Mouse (Mus musculus) lung, postnatal 10 days (tissue): ENCODE results near the gene Rgs9bp.
"Not testable (repeated sequence)": the region's sequence is repeated elsewhere in the genome, so short reads cannot be mapped to it uniquely, and the experiment has no call there.

Experiments
- DNase-seq: peaks from one replicate; pipeline ENCODE4 v3.0.0; 2021

Rgs9bp gene

DNA sequence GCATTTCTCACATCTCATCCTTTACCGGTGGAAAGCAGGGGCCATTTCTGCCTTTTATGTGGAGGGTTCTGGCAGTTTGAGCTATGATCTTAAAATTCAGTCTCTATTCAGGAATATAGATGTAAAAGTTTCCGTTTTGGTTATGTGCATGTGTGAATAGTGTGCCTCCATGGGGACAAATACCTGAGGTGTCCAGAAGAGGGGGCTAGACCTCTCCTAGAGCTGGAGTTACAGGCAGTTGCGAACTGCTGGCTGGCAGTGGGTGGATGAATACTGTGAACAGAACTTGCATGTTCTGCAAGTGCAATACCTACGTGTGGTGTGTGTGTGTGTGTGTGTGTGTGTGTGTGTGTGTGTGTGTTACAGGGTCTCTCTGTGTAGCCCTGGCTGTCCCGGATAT lies 2.7 kb downstream of the Rgs9bp start:
- no peak for DNase-seq

DNA sequence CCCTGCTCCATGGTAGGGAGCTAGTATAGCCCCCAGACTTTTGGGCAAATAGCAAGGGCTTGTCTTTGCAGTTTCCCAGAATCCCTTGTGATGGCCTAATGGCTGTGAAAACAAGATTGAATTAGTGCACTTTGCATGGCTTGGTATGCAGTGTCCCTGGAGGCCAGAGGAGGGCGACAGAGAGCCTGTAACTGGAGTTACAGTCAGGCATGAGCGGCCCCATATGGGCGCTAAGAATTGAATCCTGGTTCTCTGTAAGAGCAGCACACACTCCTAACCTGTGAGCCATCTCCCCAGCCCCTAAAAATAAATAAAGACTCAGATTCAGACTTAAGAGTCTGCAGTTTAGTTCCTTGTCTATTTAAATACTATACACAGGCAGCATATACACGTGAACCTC lies 5.5 kb downstream of the Rgs9bp start:
- peak; percentile 61 for DNase-seq

DNA sequence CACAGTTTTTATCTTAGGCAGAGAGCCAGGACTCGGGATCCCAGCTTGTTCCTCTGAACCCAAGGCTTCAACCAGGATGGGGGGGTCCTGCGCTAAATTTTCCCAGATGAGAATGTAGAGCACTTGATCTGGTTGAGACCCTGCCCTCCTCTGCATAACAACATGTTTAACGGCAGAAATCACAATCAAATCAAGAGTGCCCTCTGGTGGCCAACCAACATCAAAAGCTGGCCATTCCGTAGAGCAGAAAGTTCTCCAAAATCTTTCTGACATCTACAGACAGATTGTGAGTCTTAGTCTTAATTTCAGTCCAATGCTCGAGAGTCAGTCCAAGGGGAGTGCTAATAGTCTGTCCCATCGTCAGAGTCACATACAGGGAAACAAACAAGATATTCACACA lies 14.5 kb downstream of the Rgs9bp start:
- DNase-seq, result not testable (repeated sequence)

DNA sequence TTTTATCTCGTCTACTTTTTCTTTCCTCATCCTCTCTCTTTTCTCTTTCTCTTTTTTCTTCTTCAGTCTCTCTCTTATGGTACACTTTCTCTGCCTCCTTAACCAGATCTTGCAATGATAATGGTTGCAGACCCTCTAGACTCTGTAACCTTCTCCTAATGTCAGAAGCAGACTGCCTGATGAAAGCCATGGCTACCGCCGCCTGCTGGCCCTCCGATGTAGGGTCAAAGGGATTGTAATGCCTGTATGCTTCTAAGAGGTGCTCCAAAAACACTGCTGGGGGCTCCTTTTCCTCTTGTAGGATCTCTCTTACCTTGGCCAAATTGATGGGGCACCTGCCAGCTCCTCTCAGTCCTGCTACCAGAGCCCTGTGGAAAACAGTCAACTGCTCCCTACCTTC lies 15.7 kb downstream of the Rgs9bp start:
- not testable (repeated sequence) for DNase-seq

DNA sequence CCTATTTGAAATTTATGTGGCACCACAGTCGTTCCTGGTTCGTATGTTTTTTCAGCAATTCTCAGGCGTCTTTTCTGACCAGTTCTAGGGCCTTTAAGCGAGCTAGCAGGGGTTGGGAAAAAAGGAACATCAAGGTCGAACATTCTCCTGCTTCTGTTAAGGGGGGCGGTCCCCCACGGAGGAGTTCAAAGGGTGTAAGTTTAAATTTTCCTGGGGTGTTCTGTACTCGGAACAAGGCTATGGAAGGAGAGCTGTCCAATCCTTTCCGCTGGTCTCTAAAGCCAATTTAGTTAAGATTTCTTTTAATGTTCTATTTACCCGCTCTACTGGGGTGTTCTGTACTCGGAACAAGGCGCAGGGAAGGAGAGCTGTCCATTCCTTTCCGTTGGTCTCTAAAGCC lies 19.4 kb downstream of the Rgs9bp start:
- not testable (repeated sequence) for DNase-seq

DNA sequence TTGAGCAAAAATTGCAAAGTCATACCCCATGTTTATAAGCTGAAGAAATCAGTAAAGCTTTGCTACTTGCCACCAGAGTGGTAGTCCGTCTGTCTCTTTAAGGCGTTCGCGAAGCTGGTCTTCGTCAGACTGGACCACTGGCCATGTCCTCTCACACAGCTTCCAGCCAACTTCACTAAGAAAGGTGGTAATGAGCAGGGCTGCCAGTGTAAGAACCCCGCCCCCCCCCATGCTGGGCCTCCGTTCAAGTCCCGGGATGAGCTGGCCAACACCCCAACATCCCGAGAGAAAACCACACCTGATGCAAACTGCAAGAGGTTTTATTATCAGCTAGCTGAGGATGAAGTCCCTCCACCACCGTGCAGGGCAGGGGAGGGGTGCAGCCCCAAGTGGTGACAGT lies 20.5 kb downstream of the Rgs9bp start:
- not testable (repeated sequence) for DNase-seq

DNA sequence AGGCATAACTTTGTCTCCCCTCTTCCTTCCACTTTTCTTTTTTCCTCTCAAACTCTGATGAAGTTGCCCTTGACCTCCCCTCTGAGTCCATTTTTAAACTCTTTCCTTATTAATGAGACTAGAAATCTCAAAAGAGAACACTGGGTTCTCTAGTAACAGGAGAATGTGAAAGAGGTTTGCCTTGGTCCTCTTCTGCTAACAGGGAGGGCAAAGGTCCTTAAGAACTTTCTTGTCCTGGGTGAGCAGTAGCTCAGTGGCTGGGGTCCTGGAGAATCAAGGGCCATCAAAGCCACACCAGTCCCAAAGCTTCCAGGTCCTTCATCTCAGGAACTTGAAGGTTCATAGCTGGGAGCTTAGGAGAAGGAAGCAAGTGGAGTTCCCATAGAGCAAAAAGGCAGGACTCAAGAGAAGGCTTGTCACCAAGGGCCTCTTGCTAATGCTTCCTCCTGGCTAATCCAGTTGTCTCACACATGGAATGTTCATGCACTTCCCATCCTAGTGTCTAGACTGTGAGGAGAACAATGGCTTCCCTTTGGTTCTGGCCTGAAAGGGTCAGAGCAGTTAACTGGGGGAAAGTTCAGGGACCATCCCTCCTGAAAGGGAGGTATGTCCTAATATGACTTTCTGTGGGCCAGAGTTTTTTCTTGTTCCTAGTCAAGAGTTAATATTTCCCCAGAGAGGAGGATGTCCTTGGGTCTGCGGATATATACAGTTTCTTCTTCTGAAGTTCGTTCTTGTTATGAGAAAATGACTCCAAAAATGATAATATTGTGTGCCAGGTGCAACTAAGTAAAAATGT lies 21.1 kb downstream of the Rgs9bp start:
- no peak for DNase-seq

DNA sequence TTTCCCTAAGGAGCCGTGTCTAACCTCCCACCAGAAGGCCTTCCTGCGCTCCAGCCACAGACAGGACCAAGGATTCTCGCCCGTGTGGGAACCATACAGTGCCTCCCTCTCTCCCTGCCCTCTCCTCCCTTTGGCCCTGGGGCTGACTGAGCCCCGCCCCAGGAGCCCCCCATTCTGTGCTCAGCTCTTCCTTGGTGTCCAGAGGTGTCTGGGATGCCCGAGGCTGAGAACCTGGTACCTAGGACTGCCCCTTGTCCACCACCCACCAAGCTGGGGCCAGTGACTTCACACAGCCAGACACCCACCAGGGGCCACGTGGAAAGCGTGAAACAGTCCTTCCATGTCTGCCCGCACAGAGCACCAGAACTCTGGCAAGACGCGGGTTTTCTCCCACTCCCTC lies 22.3 kb downstream of the Rgs9bp start:
- no peak for DNase-seq

DNA sequence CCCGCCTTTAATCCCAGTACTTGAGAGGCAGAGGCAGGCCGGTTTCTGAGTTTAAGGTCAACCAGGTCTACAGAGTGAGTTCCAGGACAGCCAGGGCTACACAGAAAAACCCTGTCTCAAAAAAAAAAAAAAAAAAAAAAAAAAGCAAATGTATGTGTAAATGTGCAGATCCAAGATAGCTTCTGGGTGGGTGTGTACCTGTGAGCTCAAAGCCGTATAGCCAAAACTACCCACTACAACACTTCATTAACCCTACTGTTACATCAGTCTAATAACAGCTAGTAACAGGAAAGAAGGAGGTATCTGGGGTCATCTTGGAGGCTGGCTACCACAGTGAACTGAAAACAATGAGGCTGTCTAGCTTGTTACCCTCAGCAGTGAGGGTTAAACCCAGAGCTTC lies 25.5 kb downstream of the Rgs9bp start:
- DNase-seq, result no peak

DNA sequence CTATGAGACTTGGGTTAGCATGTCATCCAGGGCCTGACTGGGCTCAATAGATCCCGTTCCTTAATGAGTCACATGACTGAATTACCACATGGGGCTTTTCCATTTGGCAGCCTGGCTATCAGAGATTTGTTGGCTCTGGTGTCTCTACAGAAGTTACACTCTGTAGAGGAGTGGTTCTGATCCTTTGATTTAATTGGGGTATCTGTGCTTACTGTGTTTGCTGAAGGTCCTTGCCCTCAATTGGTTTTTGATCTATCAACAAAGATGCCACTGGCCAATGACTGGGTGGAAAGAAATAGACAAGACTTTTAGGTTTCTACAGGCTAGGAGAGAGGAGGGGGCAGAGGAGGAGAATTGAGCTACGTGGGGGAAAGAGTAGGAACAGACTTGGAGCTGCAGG lies 26.7 kb downstream of the Rgs9bp start:
- DNase-seq, result no peak

DNA sequence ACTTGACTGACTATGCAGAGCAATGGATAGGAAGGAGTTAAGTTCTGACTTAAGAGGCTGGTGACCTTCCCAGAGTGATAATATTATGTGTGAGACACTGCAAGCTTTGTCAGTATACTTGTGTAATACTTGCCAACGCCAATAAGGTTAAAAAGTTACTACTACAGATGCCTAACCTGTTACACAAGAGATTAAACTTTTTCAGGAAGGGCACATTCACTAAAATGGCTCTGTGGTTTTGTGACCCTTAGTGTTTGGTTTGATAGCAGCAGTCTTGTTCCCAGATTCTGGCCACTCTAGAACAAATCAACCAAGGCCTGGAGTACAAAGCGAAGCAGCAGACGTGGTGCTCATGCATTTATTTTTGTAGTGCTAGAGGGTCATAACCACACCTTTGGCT lies 27.8 kb downstream of the Rgs9bp start:
- DNase-seq, result no peak

DNA sequence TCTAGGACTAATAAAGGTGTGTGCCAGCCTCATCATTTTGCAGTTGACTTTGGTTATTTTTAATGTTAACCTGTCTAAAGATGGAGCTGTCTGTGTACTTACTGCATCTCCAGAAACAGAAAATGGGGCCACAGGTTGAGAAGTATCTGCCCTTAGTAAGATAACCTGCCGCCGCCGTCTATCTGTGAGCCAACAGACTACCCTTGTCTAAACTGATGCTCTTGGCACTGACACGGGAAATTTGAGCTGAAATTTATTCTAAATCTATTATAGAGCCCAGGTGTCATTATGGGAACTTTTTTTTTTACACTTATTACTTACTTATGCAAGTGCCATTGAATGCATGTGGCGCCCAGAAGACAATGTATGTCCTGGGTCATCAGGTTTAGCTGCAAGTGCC lies 28.5 kb downstream of the Rgs9bp start:
- DNase-seq, result no peak

DNA sequence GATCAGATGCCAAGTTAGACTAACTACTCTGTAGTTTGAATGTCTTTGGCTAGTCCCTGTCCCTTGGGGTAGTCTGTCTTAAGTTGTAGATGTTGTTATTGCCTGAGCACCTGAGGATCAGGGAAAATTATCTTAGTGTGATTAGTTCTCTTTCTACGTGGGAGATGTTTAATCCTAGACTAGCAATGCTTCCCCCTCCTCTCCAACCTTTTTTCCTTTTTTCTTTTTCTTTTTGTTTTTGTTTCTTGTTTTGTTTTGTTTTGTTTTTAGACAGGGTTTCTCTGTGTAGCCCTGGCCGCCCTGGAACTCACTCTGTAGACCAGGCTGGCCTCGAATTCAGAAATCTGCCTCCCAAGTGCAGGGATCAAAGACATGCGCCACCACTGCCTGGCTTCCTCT lies 29.2 kb downstream of the Rgs9bp start, which contains the start of gene Nudt19:
TSS of gene Nudt19 (minus strand) at position 100 of the 399 bp plus-strand sequence.
- DNase-seq, result no peak

DNA sequence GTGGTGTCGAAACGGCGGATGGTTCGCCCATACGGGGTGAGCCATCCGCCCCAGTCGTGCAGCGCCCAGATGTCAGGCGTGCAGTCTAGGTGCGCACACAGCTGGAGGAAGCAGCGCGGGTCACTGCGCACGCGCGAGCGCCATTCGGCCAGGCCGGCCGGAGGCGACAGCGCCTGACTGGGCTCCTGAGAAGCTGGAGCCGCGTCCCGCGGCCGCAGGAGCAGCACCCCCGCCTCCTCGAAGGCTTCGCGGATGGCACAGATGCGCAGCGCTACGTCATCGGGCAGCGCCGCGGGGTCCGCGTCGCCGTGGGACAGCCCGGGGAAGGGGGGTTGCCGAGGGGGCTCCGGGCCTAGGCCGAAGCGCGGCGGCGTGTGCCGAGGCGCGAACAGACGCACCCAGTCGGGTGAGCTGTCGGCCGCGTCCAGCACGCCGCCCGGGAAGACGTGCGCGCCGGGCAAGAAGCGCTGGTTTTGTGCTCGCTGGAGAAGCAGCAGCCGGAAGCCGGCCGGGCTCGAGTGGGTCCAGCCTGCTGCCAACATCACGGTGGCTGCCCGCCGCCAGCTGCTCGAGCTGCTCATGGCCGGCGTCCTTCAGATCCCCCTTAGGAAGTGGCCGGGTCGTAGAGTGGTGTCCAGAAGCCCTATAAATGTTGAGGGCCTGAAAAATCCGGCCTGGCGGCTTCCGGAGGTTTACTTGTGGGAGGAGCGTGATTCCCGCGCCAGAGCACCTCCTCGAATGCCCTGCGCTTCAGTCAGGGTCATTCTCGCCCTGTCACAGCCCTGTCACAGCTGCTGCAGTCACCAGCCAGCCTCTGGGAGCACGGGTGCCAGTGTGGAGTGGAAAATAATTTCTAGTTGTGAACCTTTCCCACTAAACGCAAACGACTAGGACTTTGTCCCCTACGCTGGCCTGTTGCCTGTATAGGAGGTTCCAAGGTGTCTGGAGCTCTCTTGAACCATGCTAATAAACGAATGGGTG lies 29.9 kb downstream of the Rgs9bp start:
- DNase-seq, result peak; percentile 93

DNA sequence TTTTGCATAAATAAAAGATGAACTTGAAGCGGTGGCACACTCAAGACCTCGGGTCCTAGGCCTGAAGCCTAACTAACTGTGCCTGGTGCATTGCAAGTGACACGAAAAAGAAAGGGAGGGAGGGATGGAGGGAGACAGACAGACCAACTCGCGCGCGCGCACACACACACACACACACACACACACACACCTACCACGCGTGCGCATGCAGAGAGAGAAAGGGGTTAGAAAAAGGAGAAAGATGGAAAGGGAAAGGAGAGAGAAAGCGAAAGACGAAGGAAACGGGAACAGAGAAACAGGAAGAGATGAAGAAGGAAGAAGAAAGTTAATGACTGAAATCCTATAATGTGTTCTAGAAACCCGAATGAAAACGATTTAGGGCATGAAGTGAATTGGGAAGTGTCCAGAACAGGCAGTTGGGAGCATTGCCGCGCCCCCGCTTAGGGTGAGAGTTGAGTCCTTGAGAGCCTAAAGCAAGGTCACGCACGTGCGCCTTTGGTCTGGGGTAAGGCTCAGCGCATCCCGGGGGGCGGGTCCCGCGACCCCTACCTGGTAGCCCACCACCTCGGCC lies 30.7 kb downstream of the Rgs9bp start:
- peak; percentile 37 for DNase-seq

DNA sequence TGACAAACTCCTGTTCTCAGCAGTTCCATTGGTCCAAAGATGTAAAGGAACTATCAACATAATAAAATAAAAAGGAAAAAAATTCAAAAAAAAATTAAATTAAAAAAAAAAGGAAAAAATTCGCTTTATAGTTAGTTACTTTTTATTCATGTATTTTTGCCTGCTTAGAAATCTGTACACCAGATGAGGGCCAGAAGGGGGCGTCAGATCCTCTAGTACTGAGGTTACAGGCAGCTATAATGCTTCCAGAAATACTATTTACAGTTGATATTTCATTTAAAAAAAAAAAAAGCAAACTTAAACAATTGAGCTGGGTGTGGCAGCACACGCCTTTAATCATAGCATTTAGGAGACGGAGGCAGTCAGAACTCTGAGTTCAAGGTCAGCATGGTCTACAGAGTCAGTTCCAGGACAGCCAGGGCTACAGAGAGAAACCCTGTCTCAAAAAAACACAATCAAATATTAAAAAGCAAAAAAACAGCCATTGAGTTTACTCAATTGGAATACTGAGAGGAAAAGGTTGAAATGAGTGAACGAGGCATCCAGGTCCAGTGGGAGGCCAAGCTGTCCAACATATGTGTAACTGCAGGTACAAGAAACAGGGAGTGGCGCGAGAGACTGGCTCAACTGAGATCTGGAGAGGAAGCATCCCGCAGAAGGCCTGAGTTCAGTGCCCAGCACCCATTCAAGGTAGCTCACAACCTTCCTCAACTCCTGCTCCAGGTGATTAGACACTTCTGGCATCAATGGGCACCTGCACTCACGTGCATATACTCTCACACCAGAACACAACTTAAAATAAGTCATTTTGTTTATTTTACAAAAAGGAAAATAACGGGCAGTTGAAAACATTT lies 31.4 kb downstream of the Rgs9bp start:
- DNase-seq, result peak; percentile 58

DNA sequence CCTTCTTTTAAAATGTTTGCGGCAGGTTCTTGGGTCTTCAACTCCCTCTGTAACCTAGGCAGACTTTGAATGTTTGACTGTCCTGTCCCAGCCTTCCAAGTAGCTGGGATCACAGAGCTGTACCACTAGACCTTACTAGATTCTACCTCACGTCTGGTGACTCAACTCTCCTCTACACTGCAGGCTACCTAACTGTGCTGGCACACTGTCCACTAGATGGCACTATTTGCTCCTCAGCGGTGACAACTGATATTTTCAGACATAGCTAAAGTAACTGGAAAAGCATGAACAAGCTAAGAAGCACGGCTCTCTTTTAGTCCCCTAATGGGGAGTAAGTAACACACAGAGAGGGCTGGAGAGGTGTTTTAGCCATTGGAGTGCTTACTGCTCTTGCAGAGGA lies 39.5 kb downstream of the Rgs9bp start:
- peak; percentile 77 for DNase-seq

DNA sequence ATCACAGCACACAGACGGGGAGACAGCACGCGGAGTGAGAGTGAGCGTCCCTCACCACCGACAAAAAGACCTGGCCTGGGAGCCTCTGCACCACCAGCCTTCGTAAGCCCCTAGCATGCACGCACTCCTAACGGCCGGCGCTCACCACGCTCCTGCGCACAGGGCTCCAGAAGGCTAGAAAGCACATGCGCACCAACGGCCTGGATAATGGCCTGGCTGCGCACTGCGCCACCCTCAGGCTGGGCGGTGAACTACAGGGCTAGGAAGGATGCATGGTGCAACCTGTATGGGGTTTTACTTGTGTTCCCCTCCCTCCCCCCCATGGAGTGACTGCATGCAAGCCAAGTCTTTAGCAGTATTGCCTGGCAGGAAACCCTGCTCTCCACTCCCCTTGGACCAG lies 47.8 kb downstream of the Rgs9bp start, which contains the start of gene Tdrd12:
TSS of gene Tdrd12 (minus strand) at position 184 of the 400 bp plus-strand sequence.
- no peak for DNase-seq

DNA sequence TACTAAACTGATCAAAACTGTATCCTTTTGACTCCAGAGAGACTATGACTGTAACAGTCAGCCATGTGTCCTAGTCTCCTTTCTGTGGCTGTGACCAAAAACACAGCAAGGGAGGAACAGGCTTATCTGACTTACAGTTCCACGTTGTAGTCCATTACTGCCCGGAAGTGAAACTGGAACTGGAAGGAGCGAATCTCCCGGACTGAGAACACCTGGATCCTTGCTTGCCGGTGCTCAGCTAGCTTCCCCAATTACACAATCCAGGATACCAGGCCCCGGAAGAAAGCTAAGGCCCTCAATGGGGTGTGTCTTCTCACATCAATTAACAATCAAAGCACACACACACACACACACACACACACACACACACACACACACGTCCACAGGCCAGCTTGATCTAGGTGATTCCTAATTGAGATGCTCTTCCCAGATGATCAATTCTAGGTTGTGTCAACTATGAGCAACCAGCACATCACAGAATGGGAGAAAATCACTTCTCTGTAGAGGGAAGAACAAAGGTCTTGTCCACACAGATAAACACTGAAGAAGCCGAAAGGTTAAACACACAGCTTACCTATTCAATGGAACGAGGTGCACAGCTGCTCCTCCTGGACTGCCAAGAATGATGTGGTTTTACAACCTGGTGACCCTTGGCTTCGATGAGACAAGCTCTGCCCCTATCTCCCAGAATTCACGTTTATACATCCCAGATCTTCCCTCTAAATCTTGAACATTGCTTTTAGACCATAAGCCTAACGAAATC lies 49.5 kb downstream of the Rgs9bp start:
- DNase-seq, result no peak

DNA sequence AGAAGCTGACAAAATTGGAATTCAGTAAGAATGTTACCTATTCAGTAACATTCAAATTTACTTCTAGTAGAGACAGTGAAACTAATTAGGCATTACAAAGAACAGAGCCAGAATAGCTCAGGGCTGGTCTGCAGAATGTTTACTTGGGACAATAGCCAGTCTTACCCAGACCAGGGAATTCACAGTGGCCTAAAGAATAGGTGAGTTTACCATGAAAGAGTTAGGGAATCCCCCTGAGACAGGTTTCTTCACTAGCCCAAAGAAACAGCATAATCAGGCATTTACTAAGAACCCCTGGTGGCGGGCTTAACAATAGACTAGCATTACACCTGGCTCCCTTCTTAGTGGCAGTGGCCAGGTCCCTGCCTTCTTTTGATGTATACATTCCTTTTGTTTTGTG lies 54.8 kb downstream of the Rgs9bp start:
- not testable (repeated sequence) for DNase-seq

DNA sequence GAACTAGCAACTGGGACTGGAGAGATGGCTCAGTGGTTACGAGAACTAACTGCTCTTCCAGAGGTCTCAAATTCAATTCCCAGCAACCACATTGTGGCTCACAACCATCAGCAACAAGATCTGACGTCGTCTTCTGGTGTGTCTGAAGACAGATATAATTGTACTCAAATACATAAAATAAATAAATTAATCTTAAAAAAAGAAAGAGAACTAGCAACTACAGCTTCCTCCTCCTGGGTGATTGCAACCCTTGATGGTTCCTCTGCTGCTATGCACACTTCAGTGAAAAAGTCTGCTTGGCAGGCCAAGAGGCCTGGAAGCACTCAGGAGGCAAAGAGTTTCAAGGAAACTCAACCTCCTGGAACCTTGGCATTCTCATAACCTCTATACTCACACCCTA lies 55.4 kb downstream of the Rgs9bp start:
- DNase-seq, result no peak
